Mouse (Mus musculus) hindbrain, embryonic 15.5 days (tissue): ENCODE data around the gene Maob. TPM values are rescaled to one million over a fixed set of nuclear protein-coding genes. Genes with fewer than 3 reads are reported as not detected.

Source experiments
- ATAC-seq: fragments of 200-750 bp; cut with Nextera tagmentation; 2 replicates; pipeline ENCODE4 v1.8.0; 2017; ENCODE audit warnings: low read depth, moderate number of reproducible peaks, moderate TSS enrichment; ENCODE audit not compliant: low FRiP score
- H3K27ac ChIP-seq: fragments of 300-500 bp; sonication (generic); replicated peaks from 2 replicates; pipeline ENCODE4 v1.5.1; 2015; ENCODE audit warnings: mild to moderate bottlenecking, inconsistent platforms
- H3K27me3 ChIP-seq: fragments of 300-500 bp; sonication (generic); 2 replicates; pipeline ENCODE4 v1.6.1; 2015; ENCODE audit warnings: control low read depth, inconsistent platforms
- H3K36me3 ChIP-seq: fragments of 300-500 bp; sonication (generic); 2 replicates; pipeline ENCODE4 v1.6.1; 2015; ENCODE audit warnings: control low read depth, inconsistent platforms
- H3K4me1 ChIP-seq: fragments of 300-500 bp; sonication (generic); replicated peaks from 2 replicates; pipeline ENCODE4 v1.6.1; 2015; ENCODE audit warnings: control low read depth, inconsistent platforms
- H3K4me2 ChIP-seq: fragments of 300-500 bp; sonication (generic); 2 replicates; pipeline ENCODE4 v1.6.1; 2015; ENCODE audit warnings: moderate library complexity, mild to moderate bottlenecking, inconsistent platforms
- H3K4me3 ChIP-seq: fragments of 300-500 bp; sonication (generic); 2 replicates; pipeline ENCODE4 v1.5.1; 2015; ENCODE audit warnings: mild to moderate bottlenecking, inconsistent platforms
- H3K9ac ChIP-seq: fragments of 300-500 bp; sonication (generic); 2 replicates; pipeline ENCODE4 v1.6.1; 2015; ENCODE audit warnings: inconsistent platforms
- H3K9me3 ChIP-seq: fragments of 300-500 bp; sonication (generic); 2 replicates; pipeline ENCODE4 v1.6.1; 2016; ENCODE audit warnings: control low read depth, inconsistent platforms
- WGBS: fragments of 180-500 bp; shearing (Covaris S2); methylation state at CpG from one replicate; pipeline ENCODE4 v1.1.7; 2015; 5-methylcytosine and 5-hydroxymethylcytosine counted together
- polyA plus RNA-seq: library from polyadenylated mRNA; unstranded; fragments of >200 nt; fragmentation: Nextera tagmentation; extraction: Ambion mirVana; gene quantifications from 2 replicates; pipeline ENCODE4 v1.2.1, GENCODE M21; 2015

The Maob gene
- polyA plus RNA-seq, 1 experiment from 2014 or later = 5.3 TPM

DNA sequence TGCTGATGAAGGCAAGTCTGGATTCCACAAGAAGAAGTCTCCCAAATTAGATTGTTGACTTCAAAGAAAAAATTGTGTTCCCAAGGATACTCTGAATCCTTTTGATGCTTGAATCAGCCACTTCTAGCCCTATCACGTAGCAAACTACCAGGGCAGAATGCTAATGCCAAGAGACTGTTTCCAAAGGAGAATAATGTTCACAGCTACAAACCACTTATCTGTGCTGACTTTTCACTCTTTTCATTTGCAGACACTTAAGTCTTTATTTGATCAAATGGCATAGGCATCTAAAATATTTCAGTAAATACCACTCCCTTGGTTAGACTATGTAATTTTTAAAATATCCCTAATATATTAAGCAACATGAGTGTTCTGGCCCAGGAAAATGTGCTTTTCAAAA is 68.2 kb downstream of the Maob start:
- Histone ChIP-seq H3K4me1 (no peaks in the 10 kb centered on the region), H3K36me3 (no peaks in the 10 kb centered on the region), H3K27ac (no peak overlapping the region), H3K4me2 (no peak overlapping the region), H3K9ac (no peak overlapping the region), H3K27me3 (no peaks in the 10 kb centered on the region), H3K9me3 (no peaks in the 10 kb centered on the region), H3K4me3 (no peak overlapping the region)
- 40% methylated on average over 1 of the region's 1 CpGs for WGBS
- ATAC-seq = no peak

DNA sequence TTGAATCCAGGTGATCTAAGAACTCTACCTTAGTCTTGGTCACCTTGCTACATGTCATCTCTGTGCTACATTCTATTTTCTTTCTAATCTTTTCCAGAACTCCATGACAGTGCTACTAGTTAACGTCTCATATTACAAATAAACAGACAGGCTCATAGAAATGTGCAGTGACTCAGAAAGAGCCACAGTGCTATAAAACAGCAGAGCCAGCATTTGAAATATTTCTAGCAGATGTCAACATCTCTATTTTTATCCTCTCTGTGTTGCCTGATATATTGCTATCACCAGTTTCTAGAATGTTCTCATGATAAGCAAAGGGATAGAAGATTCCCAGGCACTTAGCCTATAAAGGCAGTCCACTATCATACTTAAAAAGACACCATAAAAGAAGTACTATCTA is 103.1 kb downstream of the Maob start:
- ATAC-seq = no peak
- H3K4me2 ChIP-seq = no peak overlapping the region
- no peak overlapping the region for H3K27ac ChIP-seq
- no peak overlapping the region for H3K9ac ChIP-seq
- H3K27me3 ChIP-seq = no peaks in the 10 kb centered on the region
- H3K4me3 ChIP-seq = no peak overlapping the region
- H3K36me3 ChIP-seq = no peaks in the 10 kb centered on the region
- no peaks in the 10 kb centered on the region for H3K4me1 ChIP-seq
- no peaks in the 10 kb centered on the region for H3K9me3 ChIP-seq
- WGBS = 84% methylated on average over 1 of the region's 1 CpGs

DNA sequence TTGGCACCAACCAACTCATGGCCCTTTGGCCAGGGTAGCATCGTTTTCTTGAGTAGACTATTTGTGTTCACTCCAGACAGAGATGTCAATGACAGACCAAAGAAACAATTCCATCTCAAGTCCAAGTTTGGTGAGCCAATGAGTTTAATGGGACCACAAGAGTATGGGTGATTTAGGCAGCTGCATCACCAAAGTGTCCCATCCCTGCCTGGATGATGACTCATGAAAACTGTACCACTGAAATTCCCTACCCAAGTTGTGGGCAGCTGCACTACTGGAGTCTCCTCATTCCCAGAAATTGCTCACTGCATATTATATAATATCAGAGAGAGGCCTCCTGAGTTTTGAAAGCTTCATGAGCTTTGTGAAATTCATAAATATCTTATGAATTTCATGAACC is 111.1 kb downstream of the Maob start:
- Histone ChIP-seq H3K27ac (no peak overlapping the region), H3K9me3 (no peaks in the 10 kb centered on the region), H3K27me3 (no peaks in the 10 kb centered on the region), H3K9ac (no peak overlapping the region), H3K4me1 (no peaks in the 10 kb centered on the region), H3K4me2 (no peak overlapping the region), H3K36me3 (no peaks in the 10 kb centered on the region), H3K4me3 (no peak overlapping the region)
- 86% methylated on average over 1 of the region's 1 CpGs for WGBS
- no peak for ATAC-seq

Other genes with a start within 250 kb of the Maob start
- gene Maoa, start 197.7 kb downstream of the Maob start, polyA plus RNA-seq = 23.0 and 24.9 TPM in 2 replicates
- gene Ndp, start 94.4 kb upstream of the Maob start, polyA plus RNA-seq = 7.6 and 8.6 TPM in 2 replicates